Mouse (Mus musculus) kidney, embryonic 16.5 days (tissue): ENCODE data around the gene Tmed10. TPM values are rescaled to one million over a fixed set of nuclear protein-coding genes. Genes with fewer than 3 reads are reported as not detected.

Experiments
- ATAC-seq: fragments of 200-750 bp; cut with Nextera tagmentation; 2 replicates; pipeline ENCODE4 v1.8.0; 2017; ENCODE audit warnings: moderate TSS enrichment; ENCODE audit not compliant: low FRiP score, low TSS enrichment
- H3K27ac ChIP-seq: fragments of 300-500 bp; sonication (generic); 2 replicates; pipeline ENCODE4 v1.5.1; 2014; ENCODE audit warnings: low read length
- H3K27me3 ChIP-seq: fragments of 300-500 bp; sonication (generic); 2 replicates; pipeline ENCODE4 v1.6.1; 2014; ENCODE audit warnings: low read length, control low read depth, mixed read lengths; ENCODE audit not compliant: insufficient read depth
- H3K36me3 ChIP-seq: fragments of 300-500 bp; sonication (generic); 2 replicates; pipeline ENCODE4 v1.6.1; 2014; ENCODE audit warnings: low read length, control low read depth, mixed read lengths; ENCODE audit not compliant: insufficient read depth
- H3K4me1 ChIP-seq: fragments of 300-500 bp; sonication (generic); 2 replicates; pipeline ENCODE4 v1.6.1; 2014; ENCODE audit warnings: low read length, control low read depth, mixed read lengths; ENCODE audit not compliant: insufficient read depth
- H3K4me2 ChIP-seq: fragments of 300-500 bp; sonication (generic); replicated peaks from 2 replicates; pipeline ENCODE4 v1.6.1; 2014; ENCODE audit warnings: low read depth, low read length
- H3K4me3 ChIP-seq: fragments of 300-500 bp; sonication (generic); 2 replicates; pipeline ENCODE4 v1.5.1; 2014; ENCODE audit warnings: mild to moderate bottlenecking, low read length
- H3K9ac ChIP-seq: fragments of 300-500 bp; sonication (generic); replicated peaks from 2 replicates; pipeline ENCODE4 v1.6.1; 2014; ENCODE audit warnings: low read length
- H3K9me3 ChIP-seq: fragments of 300-500 bp; sonication (generic); 2 replicates; pipeline ENCODE4 v1.6.1; 2016; ENCODE audit warnings: low read length, control low read depth
- WGBS: fragments of 180-500 bp; shearing (Covaris S2); extraction: QIAGEN DNeasy Blood & Tissue Kit; methylation state at CpG from one replicate; pipeline ENCODE4 v1.1.7; 2014; 5-methylcytosine and 5-hydroxymethylcytosine counted together
- polyA plus RNA-seq: library from polyadenylated mRNA; unstranded; fragments of >200 nt; fragmentation: Nextera tagmentation; extraction: Ambion mirVana; gene quantifications from 2 replicates; pipeline ENCODE4 v1.2.1, GENCODE M21; 2015

The Tmed10 gene
- polyA plus RNA-seq, 1 experiment from 2014 or later: 350 TPM

GRCm38 (mm10) chr12:85298127-85298834 is 76.4 kb downstream of the Tmed10 start:
- Histone ChIP-seq H3K4me1 (peaks cover 28% of the 10 kb centered on the region), H3K4me3 (no peak overlapping the region), H3K27me3 (no peaks in the 10 kb centered on the region), H3K9me3 (peaks cover 15% of the 10 kb centered on the region), H3K4me2 (no peak overlapping the region), H3K36me3 (peaks cover 30% of the 10 kb centered on the region), H3K27ac (peak overlapping the region; percentile 76), H3K9ac (no peak overlapping the region)
- ATAC-seq: peak; percentile 50; the same call in 1 of the 2 replicates
- 17% methylated on average over 11 of the region's 11 CpGs for WGBS

- Histone ChIP-seq H3K27me3 (no peaks in the 10 kb centered on the region), H3K9ac (no peak overlapping the region), H3K4me1 (peaks cover 28% of the 10 kb centered on the region), H3K4me2 (no peak overlapping the region), H3K4me3 (no peak overlapping the region), H3K27ac (peak overlapping the region; percentile 76), H3K36me3 (peaks cover 27% of the 10 kb centered on the region), H3K9me3 (peaks cover 15% of the 10 kb centered on the region)
- 0 out of 2 replicates have a peak, but pooled peaks have one; percentile 31 for ATAC-seq
- 36% methylated on average over 10 of the region's 10 CpGs for WGBS
Measured at GRCm38 (mm10) chr12:85297345-85297997, 77.2 kb downstream of the Tmed10 start.

DNA sequence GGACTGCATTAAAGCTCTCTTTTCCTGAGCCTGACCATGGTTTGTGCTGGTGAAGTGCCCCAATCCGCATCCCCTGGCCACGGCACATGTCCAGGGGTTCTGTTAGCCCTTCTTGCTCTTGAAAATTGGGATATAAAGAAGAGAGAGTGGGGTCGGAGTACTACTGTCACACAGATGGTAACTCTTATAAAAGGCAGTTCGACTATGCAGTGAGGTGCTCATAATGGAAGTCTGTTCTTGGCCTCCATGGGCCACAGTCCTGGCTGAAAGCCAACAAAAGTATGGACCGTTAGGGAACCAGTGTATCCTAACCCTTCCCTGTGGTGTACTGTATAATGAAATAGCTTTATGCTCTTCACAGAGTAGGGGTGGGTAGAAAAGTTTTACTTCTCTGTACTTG is 77.7 kb downstream of the Tmed10 start:
- Histone ChIP-seq H3K4me3 (no peak overlapping the region), H3K4me2 (no peak overlapping the region), H3K9me3 (peaks cover 15% of the 10 kb centered on the region), H3K9ac (no peak overlapping the region), H3K36me3 (peaks cover 22% of the 10 kb centered on the region), H3K4me1 (peaks cover 29% of the 10 kb centered on the region), H3K27ac (no peak overlapping the region), H3K27me3 (no peaks in the 10 kb centered on the region)
- ATAC-seq: 0 out of 2 replicates have a peak, but pooled peaks have one; percentile 36
- 66% methylated on average over 5 of the region's 5 CpGs for WGBS

DNA sequence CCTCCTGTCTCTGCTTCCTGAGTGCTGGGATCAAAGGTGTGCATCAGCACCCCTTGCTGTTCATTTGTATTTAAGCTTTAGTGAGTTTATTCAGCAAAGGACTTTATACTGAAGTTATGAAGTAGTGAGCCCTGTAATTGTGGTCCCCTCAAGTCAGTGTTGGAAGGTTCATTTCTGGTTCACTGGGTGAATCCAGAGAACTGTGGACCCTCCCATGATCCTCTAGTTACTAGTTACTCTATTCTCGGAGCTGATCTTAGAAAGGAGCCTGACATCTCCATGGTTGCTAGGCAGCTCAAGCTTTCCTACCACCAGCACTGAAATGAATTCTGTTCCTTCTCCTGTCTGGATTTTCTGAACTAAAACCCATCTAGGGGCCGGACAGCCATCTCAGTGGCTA is 79.1 kb downstream of the Tmed10 start:
- H3K9me3 ChIP-seq: peaks cover 15% of the 10 kb centered on the region
- no peak overlapping the region for H3K4me2 ChIP-seq
- peaks cover 9% of the 10 kb centered on the region for H3K36me3 ChIP-seq
- no peak for ATAC-seq
- H3K4me1 ChIP-seq: peaks cover 31% of the 10 kb centered on the region
- 80% methylated on average over 2 of the region's 2 CpGs for WGBS
- H3K27ac ChIP-seq: no peak overlapping the region
- H3K4me3 ChIP-seq: no peak overlapping the region
- H3K27me3 ChIP-seq: no peaks in the 10 kb centered on the region
- H3K9ac ChIP-seq: no peak overlapping the region

DNA sequence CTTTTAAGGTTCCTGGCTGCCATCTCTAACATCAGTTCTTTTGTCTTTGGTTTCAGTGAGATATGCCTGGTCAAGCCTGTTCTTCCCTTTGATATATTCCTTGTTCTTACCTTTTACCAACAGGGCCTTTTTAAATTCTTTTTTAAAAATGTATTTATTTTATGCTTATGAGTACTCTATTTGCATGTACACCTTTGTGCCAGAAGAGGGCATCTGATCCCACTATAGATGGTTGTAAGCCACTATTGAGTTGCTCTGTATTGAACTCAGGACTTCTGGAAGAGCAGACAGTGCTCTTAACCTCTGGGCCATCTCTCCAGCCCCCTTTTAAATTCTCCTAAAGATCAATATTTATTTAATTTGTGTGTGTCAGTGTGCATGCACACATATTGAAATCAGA is 81.7 kb downstream of the Tmed10 start:
- no peak for ATAC-seq
- H3K4me1 ChIP-seq: peaks cover 36% of the 10 kb centered on the region

GRCm38 (mm10) chr12:85292288-85292687 is 82.4 kb downstream of the Tmed10 start:
- peaks cover 15% of the 10 kb centered on the region for H3K9me3 ChIP-seq
- H3K9ac ChIP-seq: no peak overlapping the region
- H3K4me1 ChIP-seq: peaks cover 30% of the 10 kb centered on the region
- no peak overlapping the region for H3K27ac ChIP-seq
- H3K4me3 ChIP-seq: no peak overlapping the region
- H3K36me3 ChIP-seq: peaks cover 7% of the 10 kb centered on the region
- no peak overlapping the region for H3K4me2 ChIP-seq
- H3K27me3 ChIP-seq: peaks cover 3% of the 10 kb centered on the region; the same call in 1 of the 2 replicates
- no peak for ATAC-seq
- WGBS: 74% methylated on average over 6 of the region's 6 CpGs

More for the DNA sequence above, 81.7 kb downstream of the Tmed10 start:
- Histone ChIP-seq H3K27me3 (peaks cover 3% of the 10 kb centered on the region; the same call in 1 of the 2 replicates), H3K4me2 (no peak overlapping the region), H3K9me3 (peaks cover 15% of the 10 kb centered on the region), H3K4me3 (no peak overlapping the region), H3K27ac (no peak overlapping the region), H3K9ac (no peak overlapping the region), H3K36me3 (peaks cover 7% of the 10 kb centered on the region)

DNA sequence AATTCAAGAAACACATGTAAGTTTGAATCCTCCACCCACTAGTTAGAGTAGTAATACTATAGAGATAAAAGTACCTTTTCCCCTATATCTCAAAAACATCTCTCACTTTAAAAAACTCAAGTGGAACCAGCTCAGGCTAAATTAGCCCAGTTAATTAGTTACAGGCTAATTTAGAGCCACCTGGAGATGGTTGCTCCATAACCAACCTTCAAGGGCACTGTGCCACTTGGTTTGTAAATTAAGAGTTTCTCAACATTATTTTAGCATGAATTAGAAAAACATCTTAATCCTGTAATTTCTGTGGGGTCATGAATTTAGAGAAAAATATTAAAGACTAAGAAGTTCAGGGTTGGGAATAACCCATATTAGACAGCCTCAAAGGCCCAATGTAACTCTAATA is 83.1 kb downstream of the Tmed10 start:
- no peak overlapping the region for H3K4me2 ChIP-seq
- ATAC-seq: no peak
- H3K9me3 ChIP-seq: peaks cover 15% of the 10 kb centered on the region
- peaks cover 22% of the 10 kb centered on the region for H3K4me1 ChIP-seq
- peaks cover 7% of the 10 kb centered on the region for H3K36me3 ChIP-seq
- 0 out of 2 replicates have a peak overlapping the region, but pooled peaks have one; percentile 21 for H3K27ac ChIP-seq
- no peak overlapping the region for H3K9ac ChIP-seq
- peaks cover 3% of the 10 kb centered on the region; the same call in 1 of the 2 replicates for H3K27me3 ChIP-seq
- no peak overlapping the region for H3K4me3 ChIP-seq

DNA sequence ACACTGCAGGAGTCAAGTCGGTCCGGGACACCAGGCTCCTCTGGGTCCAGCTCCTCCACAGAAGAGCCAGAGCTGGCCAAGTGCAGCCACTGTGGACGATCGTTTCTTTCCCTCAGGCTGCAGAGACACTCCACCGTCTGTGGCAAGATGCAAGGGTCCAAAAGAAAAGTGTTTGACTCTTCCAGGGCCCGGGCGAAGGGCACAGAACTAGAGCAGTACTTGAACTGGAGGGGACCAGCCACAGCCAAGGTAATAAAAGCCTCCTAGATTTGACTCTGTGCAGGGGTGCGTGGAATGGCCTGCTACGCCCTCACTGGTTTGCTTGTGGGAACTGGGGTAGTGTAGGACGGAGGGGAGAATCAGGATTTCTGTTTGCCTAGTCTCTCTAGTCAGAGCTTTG is 84.0 kb downstream of the Tmed10 start:
- H3K27ac ChIP-seq: peak overlapping the region; percentile 5; the same call in 1 of the 2 replicates
- ATAC-seq: no peak
- peaks cover 7% of the 10 kb centered on the region for H3K36me3 ChIP-seq
- peak overlapping the region; percentile 32 for H3K4me2 ChIP-seq
- peaks cover 15% of the 10 kb centered on the region for H3K9me3 ChIP-seq
- H3K27me3 ChIP-seq: peaks cover 3% of the 10 kb centered on the region; the same call in 1 of the 2 replicates
- peak overlapping the region; percentile 49; the same call in 1 of the 2 replicates for H3K9ac ChIP-seq
- H3K4me3 ChIP-seq: peak overlapping the region; percentile 4
- H3K4me1 ChIP-seq: peaks cover 22% of the 10 kb centered on the region
- 52% methylated on average over 10 of the region's 10 CpGs for WGBS
